Mouse (Mus musculus) midbrain, embryonic 12.5 days (tissue): ENCODE measurements at regions not wholly inside any gene's neighbourhood (a gene's known extent, or its start where the extent isn't known, plus 50 kb on each side); places are given as distances from the start of the nearest gene placed in this dataset.
A peak's percentile ranks its signal among the peaks of the same experiment; 100 is the strongest.

ENCODE experiments used
- ATAC-seq: fragments of 200-750 bp; cut with Nextera tagmentation; 2 replicates; pipeline ENCODE4 v1.8.0; 2017; ENCODE audit warnings: low read depth, moderate TSS enrichment, moderate library complexity; ENCODE audit not compliant: low FRiP score
- H3K27ac ChIP-seq: fragments of 300-500 bp; sonication (generic); replicated peaks from 2 replicates; pipeline ENCODE4 v1.5.1; 2016; ENCODE audit warnings: mild to moderate bottlenecking
- H3K27me3 ChIP-seq: fragments of 300-500 bp; sonication (generic); 2 replicates; pipeline ENCODE4 v1.6.1; 2016; ENCODE audit warnings: mild to moderate bottlenecking
- H3K36me3 ChIP-seq: fragments of 300-500 bp; sonication (generic); 2 replicates; pipeline ENCODE4 v1.6.1; 2016
- H3K4me1 ChIP-seq: fragments of 300-500 bp; sonication (generic); 2 replicates; pipeline ENCODE4 v1.6.1; 2016
- H3K4me2 ChIP-seq: fragments of 300-500 bp; sonication (generic); replicated peaks from 2 replicates; pipeline ENCODE4 v1.6.1; 2016; ENCODE audit warnings: mild to moderate bottlenecking, moderate library complexity
- H3K4me3 ChIP-seq: fragments of 300-500 bp; sonication (generic); 2 replicates; pipeline ENCODE4 v1.5.1; 2016; ENCODE audit warnings: mild to moderate bottlenecking
- H3K9ac ChIP-seq: fragments of 300-500 bp; sonication (generic); replicated peaks from 2 replicates; pipeline ENCODE4 v1.6.1; 2016; ENCODE audit warnings: mild to moderate bottlenecking, moderate library complexity
- H3K9me3 ChIP-seq: fragments of 300-500 bp; sonication (generic); 2 replicates; pipeline ENCODE4 v1.6.1; 2016; ENCODE audit warnings: mild to moderate bottlenecking
- WGBS: fragments of 180-500 bp; shearing (Covaris S2); methylation state at CpG from one replicate; pipeline ENCODE4 v1.1.7; 2016; 5-methylcytosine and 5-hydroxymethylcytosine counted together

- no peak for ATAC-seq
- Histone ChIP-seq H3K4me1 (peaks cover 5% of the 10 kb centered on the region; the same call in 1 of the 2 replicates), H3K4me2 (no peak overlapping the region), H3K27me3 (no peaks in the 10 kb centered on the region), H3K4me3 (no peak overlapping the region), H3K36me3 (no peaks in the 10 kb centered on the region), H3K9me3 (no peaks in the 10 kb centered on the region), H3K27ac (no peak overlapping the region), H3K9ac (no peak overlapping the region)
- WGBS, result 75% methylated on average over 9 of the region's 9 CpGs
These were observed 102.2 kb upstream of the Adpgk start for GRCm38 (mm10) chr9:59189141-59189540.

GRCm38 (mm10) chr9:59188411-59188810 lies 102.9 kb upstream of the Adpgk start:
- no peak overlapping the region for H3K9ac ChIP-seq
- no peaks in the 10 kb centered on the region for H3K27me3 ChIP-seq
- no peak overlapping the region for H3K4me3 ChIP-seq
- peaks cover 5% of the 10 kb centered on the region; the same call in 1 of the 2 replicates for H3K4me1 ChIP-seq
- no peaks in the 10 kb centered on the region for H3K9me3 ChIP-seq
- no peaks in the 10 kb centered on the region for H3K36me3 ChIP-seq
- 82% methylated on average over 4 of the region's 4 CpGs for WGBS
- ATAC-seq, result no peak
- no peak overlapping the region for H3K27ac ChIP-seq
- no peak overlapping the region for H3K4me2 ChIP-seq

GRCm38 (mm10) chr9:59186326-59186725 lies 105.0 kb upstream of the Adpgk start:
- Histone ChIP-seq H3K4me2 (no peak overlapping the region), H3K36me3 (no peaks in the 10 kb centered on the region), H3K4me1 (peaks cover 5% of the 10 kb centered on the region; the same call in 1 of the 2 replicates), H3K4me3 (no peak overlapping the region), H3K9ac (no peak overlapping the region), H3K27me3 (no peaks in the 10 kb centered on the region), H3K27ac (no peak overlapping the region), H3K9me3 (no peaks in the 10 kb centered on the region)
- 67% methylated on average over 4 of the region's 4 CpGs for WGBS
- no peak for ATAC-seq

- Histone ChIP-seq H3K9me3 (no peaks in the 10 kb centered on the region), H3K36me3 (no peaks in the 10 kb centered on the region), H3K27ac (no peak overlapping the region), H3K9ac (no peak overlapping the region), H3K4me2 (no peak overlapping the region), H3K4me1 (0 out of 2 replicates have a peak, but pooled peaks cover under 1% of the 10 kb centered on the region), H3K4me3 (no peak overlapping the region), H3K27me3 (no peaks in the 10 kb centered on the region)
- WGBS, result 81% methylated on average over 3 of the region's 3 CpGs
- no peak for ATAC-seq
These were observed 107.3 kb upstream of the Adpgk start for GRCm38 (mm10) chr9:59184089-59184488.

- no peak overlapping the region for H3K27ac ChIP-seq
- 84% methylated on average over 6 of the region's 6 CpGs for WGBS
- no peaks in the 10 kb centered on the region for H3K36me3 ChIP-seq
- H3K4me1 ChIP-seq, result no peaks in the 10 kb centered on the region
- H3K9ac ChIP-seq, result no peak overlapping the region
- H3K4me2 ChIP-seq, result no peak overlapping the region
- no peak for ATAC-seq
- H3K27me3 ChIP-seq, result no peaks in the 10 kb centered on the region
- H3K4me3 ChIP-seq, result no peak overlapping the region
- H3K9me3 ChIP-seq, result no peaks in the 10 kb centered on the region
These were observed 108.5 kb upstream of the Adpgk start for GRCm38 (mm10) chr9:59182906-59183305.

GRCm38 (mm10) chr9:59182490-59182889 lies 108.9 kb upstream of the Adpgk start:
- Histone ChIP-seq H3K4me1 (no peaks in the 10 kb centered on the region), H3K4me2 (no peak overlapping the region), H3K27me3 (no peaks in the 10 kb centered on the region), H3K4me3 (no peak overlapping the region), H3K9me3 (no peaks in the 10 kb centered on the region), H3K36me3 (no peaks in the 10 kb centered on the region), H3K9ac (no peak overlapping the region), H3K27ac (no peak overlapping the region)
- ATAC-seq, result no peak
- WGBS, result 72% methylated on average over 8 of the region's 8 CpGs

GRCm38 (mm10) chr9:59171576-59171975 lies 119.8 kb upstream of the Adpgk start:
- H3K4me2 ChIP-seq, result no peak overlapping the region
- no peak overlapping the region for H3K4me3 ChIP-seq
- no peak for ATAC-seq
- 0 out of 2 replicates have a peak, but pooled peaks cover 3% of the 10 kb centered on the region for H3K4me1 ChIP-seq
- 86% methylated on average over 2 of the region's 2 CpGs for WGBS
- no peak overlapping the region for H3K9ac ChIP-seq
- no peaks in the 10 kb centered on the region for H3K36me3 ChIP-seq
- H3K27ac ChIP-seq, result no peak overlapping the region
- H3K9me3 ChIP-seq, result peaks cover 4% of the 10 kb centered on the region; the same call in 1 of the 2 replicates
- H3K27me3 ChIP-seq, result no peaks in the 10 kb centered on the region

GRCm38 (mm10) chr9:59163390-59163976 lies 127.2 kb upstream of the Neo1 start:
- WGBS, result 23% methylated on average over 6 of the region's 6 CpGs
- no peaks in the 10 kb centered on the region for H3K9me3 ChIP-seq
- no peak overlapping the region for H3K9ac ChIP-seq
- peak overlapping the region; percentile 72 for H3K27ac ChIP-seq
- peaks cover 21% of the 10 kb centered on the region for H3K4me1 ChIP-seq
- H3K4me2 ChIP-seq, result no peak overlapping the region
- H3K4me3 ChIP-seq, result no peak overlapping the region
- H3K36me3 ChIP-seq, result no peaks in the 10 kb centered on the region
- peak; percentile 85 for ATAC-seq
- no peaks in the 10 kb centered on the region for H3K27me3 ChIP-seq

GRCm38 (mm10) chr9:59162954-59163353 lies 126.7 kb upstream of the Neo1 start:
- peak overlapping the region; percentile 72 for H3K27ac ChIP-seq
- WGBS, result 13% methylated on average over 4 of the region's 4 CpGs
- peak; percentile 71; the same call in 1 of the 2 replicates for ATAC-seq

GRCm38 (mm10) chr9:59157663-59158062 lies 121.4 kb upstream of the Neo1 start:
- H3K27ac ChIP-seq, result no peak overlapping the region
- no peaks in the 10 kb centered on the region for H3K9me3 ChIP-seq
- WGBS, result 74% methylated on average over 5 of the region's 5 CpGs
- no peak overlapping the region for H3K4me3 ChIP-seq
- H3K4me2 ChIP-seq, result no peak overlapping the region
- H3K36me3 ChIP-seq, result no peaks in the 10 kb centered on the region
- H3K27me3 ChIP-seq, result peaks cover 10% of the 10 kb centered on the region; the same call in 1 of the 2 replicates
- peaks cover 10% of the 10 kb centered on the region; the same call in 1 of the 2 replicates for H3K4me1 ChIP-seq
- no peak for ATAC-seq
- no peak overlapping the region for H3K9ac ChIP-seq

More at GRCm38 (mm10) chr9:59162954-59163353, 126.7 kb upstream of the Neo1 start:
- Histone ChIP-seq H3K4me1 (peaks cover 21% of the 10 kb centered on the region), H3K9me3 (no peaks in the 10 kb centered on the region), H3K36me3 (no peaks in the 10 kb centered on the region), H3K4me3 (no peak overlapping the region), H3K4me2 (no peak overlapping the region), H3K27me3 (no peaks in the 10 kb centered on the region), H3K9ac (no peak overlapping the region)

- Histone ChIP-seq H3K4me2 (no peak overlapping the region), H3K36me3 (no peaks in the 10 kb centered on the region), H3K4me1 (peaks cover 3% of the 10 kb centered on the region; the same call in 1 of the 2 replicates), H3K9me3 (no peaks in the 10 kb centered on the region), H3K4me3 (no peak overlapping the region), H3K27ac (no peak overlapping the region), H3K27me3 (peaks cover 17% of the 10 kb centered on the region), H3K9ac (no peak overlapping the region)
- no peak for ATAC-seq
- WGBS, result 81% methylated on average over 3 of the region's 3 CpGs
These were observed 117.7 kb upstream of the Neo1 start for GRCm38 (mm10) chr9:59153945-59154344.

- no peaks in the 10 kb centered on the region for H3K36me3 ChIP-seq
- peaks cover 17% of the 10 kb centered on the region for H3K27me3 ChIP-seq
- no peak overlapping the region for H3K27ac ChIP-seq
- no peak overlapping the region for H3K4me2 ChIP-seq
- H3K4me1 ChIP-seq, result peaks cover 3% of the 10 kb centered on the region; the same call in 1 of the 2 replicates
- no peak overlapping the region for H3K4me3 ChIP-seq
- ATAC-seq, result no peak
- no peaks in the 10 kb centered on the region for H3K9me3 ChIP-seq
- no peak overlapping the region for H3K9ac ChIP-seq
- WGBS, result 66% methylated on average over 5 of the region's 5 CpGs
These were observed 116.9 kb upstream of the Neo1 start for GRCm38 (mm10) chr9:59153126-59153525.
